8 mouse cellular contexts compared by ENCODE assay signal in genomic region chr1:78215749-78216508, GRCm38 (mm10). TPM values are rescaled to one million over a fixed set of nuclear protein-coding genes. Genes with fewer than 3 reads are reported as not detected.
DNase-seq lines count a peak whose midpoint lies in the region; ATAC-seq lines count a peak whose summit lies in the region.

No protein-coding gene starts in this region.

- H3K27ac ChIP-seq in forebrain, embryonic 10.5 days: peak overlapping the region; percentile 76
- no peak overlapping the region for H3K27ac ChIP-seq in kidney, embryonic 15.5 days
- no peak overlapping the region for H3K27ac ChIP-seq in midbrain, embryonic 16.5 days (ENCODE audit: low read length)

- peaks cover 31% of the 10 kb centered on the region for H3K4me1 ChIP-seq in forebrain, embryonic 10.5 days
- H3K4me1 ChIP-seq in kidney, embryonic 15.5 days: peaks cover 30% of the 10 kb centered on the region
- H3K4me1 ChIP-seq in midbrain, embryonic 16.5 days (ENCODE audit: control insufficient read depth, insufficient read depth, low read length): peaks cover 17% of the 10 kb centered on the region

- peak overlapping the region; percentile 98 for H3K4me2 ChIP-seq in kidney, embryonic 15.5 days
- H3K4me2 ChIP-seq in midbrain, embryonic 16.5 days (ENCODE audit: low read length): peak overlapping the region; percentile 89

- WGBS in forebrain, embryonic 10.5 days: under 1% methylated on average over 36 of the region's 36 CpGs
- under 1% methylated on average over 36 of the region's 36 CpGs for WGBS in kidney, embryonic 15.5 days
- under 1% methylated on average over 36 of the region's 36 CpGs for WGBS in midbrain, embryonic 16.5 days

- H3K9me3 ChIP-seq in forebrain, embryonic 10.5 days: no peaks in the 10 kb centered on the region
- H3K9me3 ChIP-seq in kidney, embryonic 15.5 days (replicated peaks): no peaks in the 10 kb centered on the region
- no peaks in the 10 kb centered on the region for H3K9me3 ChIP-seq in midbrain, embryonic 16.5 days (replicated peaks; ENCODE audit: control insufficient read depth, low read length, poor library complexity, severe bottlenecking)

- peak; percentile 49; the same call in 1 of the 2 replicates for ATAC-seq in cerebellum, adult (ENCODE audit: insufficient number of reproducible peaks, low FRiP score, low TSS enrichment)
- ATAC-seq in kidney, embryonic 15.5 days (replicated peaks; ENCODE audit: low FRiP score): 0 out of 2 replicates have a peak, but pooled peaks have one; percentile 43
- peak; percentile 74 for ATAC-seq in midbrain, embryonic 16.5 days
- no peak for ATAC-seq in granulocyte monocyte progenitor cell, adult 5-6 weeks (replicated peaks; ENCODE audit: poor library complexity, severe bottlenecking)

- peak overlapping the region; percentile 65 for H3K4me3 ChIP-seq in forebrain, embryonic 10.5 days
- peak overlapping the region; percentile 57 for H3K4me3 ChIP-seq in kidney, embryonic 15.5 days (replicated peaks)
- peak overlapping the region; percentile 63 for H3K4me3 ChIP-seq in midbrain, embryonic 16.5 days (ENCODE audit: low read depth, low read length)

- no peak for DNase-seq in cerebellum, adult 11 months
- DNase-seq in R1 (ENCODE audit: low read depth, low spot score): peak; percentile 60
- DNase-seq in forebrain, embryonic 10.5 days (ENCODE audit: extremely low spot score, low spot score): peak; percentile 66
- DNase-seq in testis, postnatal 14 days (ENCODE audit: low spot score): no peak

- H3K36me3 ChIP-seq in forebrain, embryonic 10.5 days (replicated peaks): no peaks in the 10 kb centered on the region
- no peaks in the 10 kb centered on the region for H3K36me3 ChIP-seq in kidney, embryonic 15.5 days
- H3K36me3 ChIP-seq in midbrain, embryonic 16.5 days (ENCODE audit: control insufficient read depth, insufficient read depth, low read length): no peaks in the 10 kb centered on the region

- no peak overlapping the region for H3K9ac ChIP-seq in kidney, embryonic 15.5 days
- H3K9ac ChIP-seq in midbrain, embryonic 16.5 days (ENCODE audit: low read depth, low read length): peak overlapping the region; percentile 71; the same call in 1 of the 2 replicates

- H3K27me3 ChIP-seq in forebrain, embryonic 10.5 days (ENCODE audit: poor library complexity, severe bottlenecking): peaks cover 100% of the 10 kb centered on the region
- peaks cover 100% of the 10 kb centered on the region for H3K27me3 ChIP-seq in kidney, embryonic 15.5 days
- peaks cover 67% of the 10 kb centered on the region for H3K27me3 ChIP-seq in midbrain, embryonic 16.5 days (ENCODE audit: control insufficient read depth, insufficient read depth, low read depth, low read length)

RNA-seq across cellular contexts. Expression of gene Pax3, which starts 19.0 kb away (rescaled TPM):
- 12.2 and 13.0 TPM in 2 replicates for polyA plus RNA-seq in forebrain, embryonic 10.5 days (2016; fragmentation: Nextera tagmentation; extraction: Ambion mirVana)
- 0.12 TPM in 1 of 2 replicates, not detected in the other for polyA plus RNA-seq in kidney, embryonic 15.5 days (2015; fragmentation: Nextera tagmentation; extraction: Ambion mirVana)
- polyA plus RNA-seq in midbrain, embryonic 16.5 days (2015; fragmentation: Nextera tagmentation; extraction: Ambion mirVana): 7.2 and 8.4 TPM in 2 replicates
- not detected in 2 replicates for total RNA-seq in granulocyte monocyte progenitor cell, adult 5-6 weeks (2014; fragmentation: Nextera tagmentation)
- total RNA-seq in granulocyte monocyte progenitor cell, adult 5-6 weeks (2017): not detected in 2 replicates

Comparison
In these comparisons a context has a peak if more than half of its experiments do, and no peak if none do; other contexts are left out.
1. DNase-seq: peak in R1 (single experiment) and forebrain, embryonic 10.5 days (single experiment); none in cerebellum, adult 11 months (single experiment) and testis, postnatal 14 days (single experiment).
2. Peak in every context shown above with its lines, with median percentiles within 50 percentile points of each other: H3K4me3 ChIP-seq.